Mouse (Mus musculus) limb, embryonic 11.5 days (tissue): Measurements from ENCODE around the gene Slc39a3. TPM values are rescaled to one million over a fixed set of nuclear protein-coding genes. Genes with fewer than 3 reads are reported as not detected.

Experiments
- ATAC-seq: fragments of 200-750 bp; cut with Nextera tagmentation; 2 replicates; pipeline ENCODE4 v1.8.0; 2017; ENCODE audit warnings: low read depth; ENCODE audit not compliant: insufficient number of reproducible peaks, low FRiP score, low TSS enrichment
- DNase-seq: peaks from one replicate; pipeline ENCODE4 v3.0.0-alpha.2; 2015; ENCODE audit warnings: low spot score
- H3K27ac ChIP-seq: fragments of 300-500 bp; sonication (generic); replicated peaks from 2 replicates; pipeline ENCODE4 v1.5.1; 2014; ENCODE audit warnings: low read depth, mild to moderate bottlenecking, low read length
- H3K27me3 ChIP-seq: fragments of 300-500 bp; sonication (generic); 2 replicates; pipeline ENCODE4 v1.6.1; 2014; ENCODE audit warnings: mild to moderate bottlenecking, low read length, mixed read lengths; ENCODE audit not compliant: control insufficient read depth, insufficient read depth
- H3K36me3 ChIP-seq: fragments of 300-500 bp; sonication (generic); 2 replicates; pipeline ENCODE4 v1.6.1; 2014; ENCODE audit warnings: mild to moderate bottlenecking, low read length, moderate library complexity, mixed read lengths; ENCODE audit not compliant: control insufficient read depth, insufficient read depth
- H3K4me1 ChIP-seq: fragments of 300-500 bp; sonication (generic); 2 replicates; pipeline ENCODE4 v1.6.1; 2014; ENCODE audit warnings: low read length, mixed read lengths; ENCODE audit not compliant: control insufficient read depth, insufficient read depth
- H3K4me2 ChIP-seq: fragments of 300-500 bp; sonication (generic); 2 replicates; pipeline ENCODE4 v1.6.1; 2014; ENCODE audit warnings: low read depth, mild to moderate bottlenecking, moderate library complexity; ENCODE audit not compliant: severe bottlenecking
- H3K4me3 ChIP-seq: fragments of 300-500 bp; sonication (generic); 2 replicates; pipeline ENCODE4 v1.5.1; 2014; ENCODE audit warnings: low read depth, low read length
- H3K9ac ChIP-seq: fragments of 300-500 bp; sonication (generic); 2 replicates; pipeline ENCODE4 v1.6.1; 2014; ENCODE audit warnings: mild to moderate bottlenecking, low read length
- H3K9me3 ChIP-seq: fragments of 300-500 bp; sonication (generic); 2 replicates; pipeline ENCODE4 v1.6.1; 2016; ENCODE audit warnings: low read length; ENCODE audit not compliant: control insufficient read depth
- WGBS: fragments of 180-500 bp; shearing (Covaris S2); extraction: QIAGEN DNeasy Blood & Tissue Kit; methylation state at CpG from one replicate; pipeline ENCODE4 v1.1.7; 2014; 5-methylcytosine and 5-hydroxymethylcytosine counted together
- polyA plus RNA-seq: library from polyadenylated mRNA; unstranded; fragments of >200 nt; fragmentation: Nextera tagmentation; extraction: Ambion mirVana; gene quantifications from 2 replicates; pipeline ENCODE4 v1.2.1, GENCODE M21; 2014

Gene Slc39a3
- polyA plus RNA-seq, 1 experiment from 2014 or later: 7.9 TPM

- Histone ChIP-seq H3K4me1 (peaks cover 5% of the 10 kb centered on the region; the same call in 1 of the 2 replicates), H3K4me2 (no peak overlapping the region), H3K27ac (no peak overlapping the region), H3K36me3 (no peaks in the 10 kb centered on the region), H3K9ac (no peak overlapping the region), H3K9me3 (no peaks in the 10 kb centered on the region), H3K4me3 (no peak overlapping the region), H3K27me3 (peaks cover 28% of the 10 kb centered on the region)
- ATAC-seq: no peak
- WGBS: 54% methylated on average over 7 of the region's 7 CpGs
- no peak for DNase-seq
Measured at GRCm38 (mm10) chr10:80981564-80982112, 55.6 kb downstream of the Slc39a3 start.

Other genes starting within 250 kb of the Slc39a3 start
- gene Sf3a2, start 239.2 kb downstream of the Slc39a3 start, polyA plus RNA-seq: 122 and 130 TPM in 2 replicates
- gene Plekhj1, start 238.8 kb downstream of the Slc39a3 start, polyA plus RNA-seq: 141 and 145 TPM in 2 replicates
- gene Amh, start 232.2 kb downstream of the Slc39a3 start, polyA plus RNA-seq: not detected in 2 replicates
- gene Jsrp1, start 223.9 kb downstream of the Slc39a3 start, polyA plus RNA-seq: 0.40 and 0.96 TPM in 2 replicates
- 2,003 and 2,108 TPM in 2 replicates for gene Oaz1, start 210.8 kb downstream of the Slc39a3 start, polyA plus RNA-seq
- gene Lingo3, start 193.4 kb downstream of the Slc39a3 start, polyA plus RNA-seq: 0.33 and 0.36 TPM in 2 replicates
- 375 and 398 TPM in 2 replicates for gene Lsm7, start 182.2 kb downstream of the Slc39a3 start, polyA plus RNA-seq
- gene Sppl2b, start 182.2 kb downstream of the Slc39a3 start, polyA plus RNA-seq: 26.8 and 28.1 TPM in 2 replicates
- gene Tmprss9, start 165.6 kb downstream of the Slc39a3 start, polyA plus RNA-seq: not detected in 2 replicates
- gene Timm13, start 136.5 kb downstream of the Slc39a3 start, polyA plus RNA-seq: 336 and 355 TPM in 2 replicates
- 23.3 and 26.7 TPM in 2 replicates for gene Lmnb2, start 119.2 kb downstream of the Slc39a3 start, polyA plus RNA-seq
- gene Gadd45b, start 107.4 kb downstream of the Slc39a3 start, polyA plus RNA-seq: 10.9 and 12.3 TPM in 2 replicates
- gene Gng7, start 22.5 kb downstream of the Slc39a3 start, polyA plus RNA-seq: 4.6 and 4.8 TPM in 2 replicates
- gene Diras1, start 11.8 kb downstream of the Slc39a3 start, polyA plus RNA-seq: 0.07 and 0.16 TPM in 2 replicates
- 219 and 221 TPM in 2 replicates for gene Sgta, start 22.8 kb upstream of the Slc39a3 start, polyA plus RNA-seq
- 64.0 and 73.5 TPM in 2 replicates for gene Thop1, start 32.6 kb upstream of the Slc39a3 start, polyA plus RNA-seq
- gene Creb3l3, start 61.4 kb upstream of the Slc39a3 start, polyA plus RNA-seq: 0.27 and 0.28 TPM in 2 replicates
- gene Map2k2, start 68.5 kb upstream of the Slc39a3 start, polyA plus RNA-seq: 230 and 239 TPM in 2 replicates
- gene Zbtb7a, start 97.8 kb upstream of the Slc39a3 start, polyA plus RNA-seq: 6.7 and 8.4 TPM in 2 replicates
- gene Pias4, start 130.5 kb upstream of the Slc39a3 start, polyA plus RNA-seq: 53.3 and 56.9 TPM in 2 replicates
- gene Eef2, start 139.2 kb upstream of the Slc39a3 start, polyA plus RNA-seq: 428 TPM in 2 replicates
- 43.3 and 49.1 TPM in 2 replicates for gene Dapk3, start 145.6 kb upstream of the Slc39a3 start, polyA plus RNA-seq
- gene 4930442H23Rik, start 146.4 kb upstream of the Slc39a3 start, polyA plus RNA-seq: not detected in 2 replicates
- 0.08 TPM in 1 of 2 replicates, not detected in the other for gene Nmrk2, start 164.6 kb upstream of the Slc39a3 start, polyA plus RNA-seq
- gene Atcay, start 193.4 kb upstream of the Slc39a3 start, polyA plus RNA-seq: 0.11 and 0.27 TPM in 2 replicates
- gene Zfr2, start 195.7 kb upstream of the Slc39a3 start, polyA plus RNA-seq: 3.4 and 4.2 TPM in 2 replicates
- 1.2 and 2.3 TPM in 2 replicates for gene Matk, start 215.5 kb upstream of the Slc39a3 start, polyA plus RNA-seq
- 198 and 217 TPM in 2 replicates for gene Mrpl54, start 229.5 kb upstream of the Slc39a3 start, polyA plus RNA-seq
- gene Apba3, start 229.5 kb upstream of the Slc39a3 start, polyA plus RNA-seq: 45.3 and 46.3 TPM in 2 replicates